In the genomic region with DNA sequence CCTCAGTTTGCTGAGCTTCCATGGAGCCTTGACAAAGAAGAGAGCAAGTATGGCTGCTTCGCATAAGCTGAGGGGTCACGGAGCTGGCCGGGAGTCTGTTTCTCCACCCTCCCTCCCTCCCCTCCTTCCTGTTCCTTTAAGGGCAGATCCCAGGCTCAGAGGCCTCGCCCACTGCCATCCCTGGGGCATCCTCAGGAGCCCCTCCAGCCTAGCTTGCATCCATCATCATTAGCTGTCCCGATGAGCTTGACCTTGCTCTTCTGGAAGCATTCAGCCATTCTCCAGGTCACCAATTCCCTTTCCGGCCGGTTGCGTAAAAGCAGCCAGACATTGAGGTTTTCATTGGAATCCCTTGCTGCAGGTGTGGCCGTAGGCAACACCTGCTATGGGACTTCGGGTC, we compare ENCODE assay signal across 13 mouse cellular contexts.
DNase-seq lines count a peak whose midpoint lies in the region; ATAC-seq and TF ChIP-seq lines count a peak whose summit lies in the region.
"Had no signal": no experiment of that assay in that cellular context is flagged by ENCODE, and none has a peak within 500 bp of the region (broad histone marks: within the 10 kb centered on the region; RNA-seq: fewer than 3 reads in every experiment).

No protein-coding gene starts in this region.

- H3K9me3 ChIP-seq in hindbrain, embryonic 13.5 days: no peaks in the 10 kb centered on the region
- no peaks in the 10 kb centered on the region for H3K9me3 ChIP-seq in hindbrain, postnatal 0 days (ENCODE audit: low read length)
- no peaks in the 10 kb centered on the region for H3K9me3 ChIP-seq in limb, embryonic 10.5 days (replicated peaks)
- H3K9me3 ChIP-seq in neural tube, embryonic 15.5 days (replicated peaks): no peaks in the 10 kb centered on the region
- H3K9me3 ChIP-seq in liver, embryonic 12.5 days (replicated peaks): no peaks in the 10 kb centered on the region
- H3K9me3 ChIP-seq: midbrain, embryonic 10.5 days had no signal

- peaks cover 20% of the 10 kb centered on the region for H3K4me1 ChIP-seq in hindbrain, embryonic 13.5 days (replicated peaks)
- no peaks in the 10 kb centered on the region for H3K4me1 ChIP-seq in hindbrain, postnatal 0 days (ENCODE audit: insufficient read depth, low read length)
- H3K4me1 ChIP-seq in limb, embryonic 10.5 days: peaks cover 23% of the 10 kb centered on the region
- H3K4me1 ChIP-seq in neural tube, embryonic 15.5 days: peaks cover 14% of the 10 kb centered on the region
- H3K4me1 ChIP-seq in liver, embryonic 12.5 days: peaks cover 7% of the 10 kb centered on the region; the same call in 1 of the 2 replicates

- H3K27me3 ChIP-seq in hindbrain, embryonic 13.5 days: no peaks in the 10 kb centered on the region
- H3K27me3 ChIP-seq in hindbrain, postnatal 0 days (ENCODE audit: insufficient read depth, low read length): no peaks in the 10 kb centered on the region
- H3K27me3 ChIP-seq in limb, embryonic 10.5 days (ENCODE audit: low read depth, poor library complexity, severe bottlenecking): peaks cover 13% of the 10 kb centered on the region; the same call in 1 of the 2 replicates
- H3K27me3 ChIP-seq in neural tube, embryonic 15.5 days (replicated peaks): no peaks in the 10 kb centered on the region
- H3K27me3 ChIP-seq in liver, embryonic 12.5 days (replicated peaks): peaks cover 23% of the 10 kb centered on the region; the same call in 1 of the 2 replicates

- H3K36me3 ChIP-seq in hindbrain, embryonic 13.5 days: no peaks in the 10 kb centered on the region
- H3K36me3 ChIP-seq in hindbrain, postnatal 0 days (ENCODE audit: insufficient read depth, low read length): no peaks in the 10 kb centered on the region
- no peaks in the 10 kb centered on the region for H3K36me3 ChIP-seq in limb, embryonic 10.5 days
- H3K36me3 ChIP-seq in neural tube, embryonic 15.5 days: no peaks in the 10 kb centered on the region
- no peaks in the 10 kb centered on the region for H3K36me3 ChIP-seq in liver, embryonic 12.5 days
- H3K36me3 ChIP-seq: midbrain, embryonic 10.5 days had no signal

- H3K9ac ChIP-seq in hindbrain, embryonic 13.5 days: 0 out of 2 replicates have a peak overlapping the region, but pooled peaks have one; percentile 13
- H3K9ac ChIP-seq in hindbrain, postnatal 0 days (replicated peaks; ENCODE audit: low read length): no peak overlapping the region
- H3K9ac ChIP-seq in neural tube, embryonic 15.5 days (replicated peaks): no peak overlapping the region
- H3K9ac ChIP-seq in liver, embryonic 12.5 days: no peak overlapping the region

- H3K27ac ChIP-seq in hindbrain, embryonic 13.5 days: no peak overlapping the region
- no peak overlapping the region for H3K27ac ChIP-seq in hindbrain, postnatal 0 days
- H3K27ac ChIP-seq in limb, embryonic 10.5 days: peak overlapping the region; percentile 63
- H3K27ac ChIP-seq in neural tube, embryonic 15.5 days (replicated peaks): 0 out of 2 replicates have a peak overlapping the region, but pooled peaks have one; percentile 8
- no peak overlapping the region for H3K27ac ChIP-seq in liver, embryonic 12.5 days

- no peak for DNase-seq in hindbrain, postnatal 0 days (ENCODE audit: low spot score)
- peak; percentile 63 for DNase-seq in embryo, embryonic 10.5 days (ENCODE audit: low spot score)
- no peak for DNase-seq in limb, embryonic 10.5 days (ENCODE audit: low spot score)
- DNase-seq in urinary bladder, postnatal 25 days (ENCODE audit: low spot score): no peak
- DNase-seq: adrenal gland, postnatal 14 days; cerebellum, adult 8-10 months; heart, adult 11 months; kidney, adult 8-10 months; lung, postnatal 14 days had no signal

- no peak overlapping the region for H3K4me2 ChIP-seq in hindbrain, embryonic 13.5 days
- H3K4me2 ChIP-seq in hindbrain, postnatal 0 days (ENCODE audit: low read depth, low read length): no peak overlapping the region
- no peak overlapping the region for H3K4me2 ChIP-seq in neural tube, embryonic 15.5 days
- no peak overlapping the region for H3K4me2 ChIP-seq in liver, embryonic 12.5 days

- no peak for TF ChIP-seq CTCF in hindbrain, postnatal 0 days (IDR thresholded peaks at IDR 0.05; ENCODE audit: low read depth)

- 47% methylated on average over 10 of the region's 10 CpGs for WGBS in hindbrain, embryonic 13.5 days
- 55% methylated on average over 10 of the region's 10 CpGs for WGBS in hindbrain, postnatal 0 days
- WGBS in limb, embryonic 10.5 days: 40% methylated on average over 10 of the region's 10 CpGs
- WGBS in neural tube, embryonic 15.5 days: 45% methylated on average over 10 of the region's 10 CpGs
- WGBS in liver, embryonic 12.5 days (ENCODE audit: insufficient replicate concordance): 43% methylated on average over 10 of the region's 10 CpGs

- no peak overlapping the region for H3K4me3 ChIP-seq in hindbrain, embryonic 13.5 days
- H3K4me3 ChIP-seq in hindbrain, postnatal 0 days (ENCODE audit: low read length): no peak overlapping the region
- H3K4me3 ChIP-seq in limb, embryonic 10.5 days: no peak overlapping the region
- no peak overlapping the region for H3K4me3 ChIP-seq in neural tube, embryonic 15.5 days (replicated peaks)
- no peak overlapping the region for H3K4me3 ChIP-seq in liver, embryonic 12.5 days
- H3K4me3 ChIP-seq: midbrain, embryonic 10.5 days had no signal

- ATAC-seq in hindbrain, embryonic 13.5 days (ENCODE audit: low FRiP score): no peak
- ATAC-seq in hindbrain, postnatal 0 days: no peak
- ATAC-seq in neural tube, embryonic 15.5 days (ENCODE audit: low FRiP score): no peak
- ATAC-seq in liver, embryonic 12.5 days: no peak

Comparison
In these comparisons a context has a peak if more than half of its experiments do, and no peak if none do; other contexts are left out.
1. H3K27ac ChIP-seq: peak in limb, embryonic 10.5 days (single experiment) and neural tube, embryonic 15.5 days (single experiment); none in hindbrain, embryonic 13.5 days (single experiment), hindbrain, postnatal 0 days (single experiment) and liver, embryonic 12.5 days (single experiment).